Mouse (Mus musculus) right cerebral cortex, postnatal 14 days (tissue): ENCODE data around the gene Ccdc28a.

Experiments
- DNase-seq: peaks from one replicate; pipeline ENCODE4 v3.0.0; 2022

The Ccdc28a gene

GRCm38 (mm10) chr10:18194156-18194555 is 40.6 kb downstream of the Ccdc28a start:
- DNase-seq = no peak

GRCm38 (mm10) chr10:18193221-18193620 is 41.6 kb downstream of the Ccdc28a start:
- DNase-seq = no peak

GRCm38 (mm10) chr10:18191706-18192105 is 43.1 kb downstream of the Ccdc28a start:
- no peak for DNase-seq

GRCm38 (mm10) chr10:18189498-18189897 is 45.3 kb downstream of the Ccdc28a start:
- DNase-seq = no peak

GRCm38 (mm10) chr10:18188564-18188963 is 46.2 kb downstream of the Ccdc28a start:
- DNase-seq = no peak

- DNase-seq = no peak
Observed at GRCm38 (mm10) chr10:18182246-18182645, 52.6 kb downstream of the Ccdc28a start.

- DNase-seq = no peak
Observed at GRCm38 (mm10) chr10:18177304-18177703, 57.5 kb downstream of the Ccdc28a start.

- DNase-seq = no peak
Observed at GRCm38 (mm10) chr10:18176722-18177121, 58.1 kb downstream of the Ccdc28a start.

- no peak for DNase-seq
Observed at GRCm38 (mm10) chr10:18175087-18175486, 59.7 kb downstream of the Ccdc28a start.
